Mouse (Mus musculus): Measurements from ENCODE around the gene Gm7697.
"Not testable (repeated sequence)": the region's sequence is repeated elsewhere in the genome, so short reads cannot be mapped to it uniquely, and the experiment has no call there.

Gene Gm7697

GRCm38 (mm10) chr8:69522876-69523275 lies at the start of gene Gm7697:
Gm7697 (minus strand) TSS chr8:69522976.
- DNase-seq (ENCODE audit: low spot score): not testable (repeated sequence)

GRCm38 (mm10) chr8:69551249-69551648 lies 28.5 kb upstream of the Gm7697 start:
- not testable (repeated sequence) for DNase-seq (ENCODE audit: low spot score)

- peak; percentile 43 for DNase-seq (ENCODE audit: low spot score)
These were observed 26.8 kb upstream of the Gm7697 start for GRCm38 (mm10) chr8:69549556-69549955.

GRCm38 (mm10) chr8:69548114-69548513 lies 25.3 kb upstream of the Gm7697 start:
- DNase-seq (ENCODE audit: low spot score): not testable (repeated sequence)

- DNase-seq (ENCODE audit: low spot score): not testable (repeated sequence)
These were observed 24.4 kb upstream of the Gm7697 start for GRCm38 (mm10) chr8:69547208-69547607.

- not testable (repeated sequence) for DNase-seq (ENCODE audit: low spot score)
These were observed 22.2 kb upstream of the Gm7697 start for GRCm38 (mm10) chr8:69545020-69545419.

- not testable (repeated sequence) for DNase-seq (ENCODE audit: low spot score)
These were observed 21.7 kb upstream of the Gm7697 start for GRCm38 (mm10) chr8:69544511-69544910.

GRCm38 (mm10) chr8:69543984-69544383 lies 21.2 kb upstream of the Gm7697 start:
- not testable (repeated sequence) for DNase-seq (ENCODE audit: low spot score)

- DNase-seq (ENCODE audit: low spot score): not testable (repeated sequence)
These were observed 18.0 kb upstream of the Gm7697 start for GRCm38 (mm10) chr8:69540764-69541163.

GRCm38 (mm10) chr8:69540331-69540730 lies 17.6 kb upstream of the Gm7697 start:
- DNase-seq (ENCODE audit: low spot score): not testable (repeated sequence)

- DNase-seq (ENCODE audit: low spot score): not testable (repeated sequence)
These were observed 47.8 kb downstream of the Gm7697 start for GRCm38 (mm10) chr8:69474946-69475345.

GRCm38 (mm10) chr8:69453465-69453864 lies 69.3 kb downstream of the Gm7697 start, which contains the start of gene Gm9495:
Gm9495 (minus strand) TSS chr8:69453565.
- DNase-seq (ENCODE audit: low spot score): not testable (repeated sequence)

All from MN1 (cell line).